Mouse (Mus musculus) cerebellum, adult 8-10 months (tissue): ENCODE measurements around the gene Hoxd12.

Experiments used
- DNase-seq: peaks from one replicate; pipeline ENCODE4 v3.0.0; 2022

Hoxd12 gene

DNA sequence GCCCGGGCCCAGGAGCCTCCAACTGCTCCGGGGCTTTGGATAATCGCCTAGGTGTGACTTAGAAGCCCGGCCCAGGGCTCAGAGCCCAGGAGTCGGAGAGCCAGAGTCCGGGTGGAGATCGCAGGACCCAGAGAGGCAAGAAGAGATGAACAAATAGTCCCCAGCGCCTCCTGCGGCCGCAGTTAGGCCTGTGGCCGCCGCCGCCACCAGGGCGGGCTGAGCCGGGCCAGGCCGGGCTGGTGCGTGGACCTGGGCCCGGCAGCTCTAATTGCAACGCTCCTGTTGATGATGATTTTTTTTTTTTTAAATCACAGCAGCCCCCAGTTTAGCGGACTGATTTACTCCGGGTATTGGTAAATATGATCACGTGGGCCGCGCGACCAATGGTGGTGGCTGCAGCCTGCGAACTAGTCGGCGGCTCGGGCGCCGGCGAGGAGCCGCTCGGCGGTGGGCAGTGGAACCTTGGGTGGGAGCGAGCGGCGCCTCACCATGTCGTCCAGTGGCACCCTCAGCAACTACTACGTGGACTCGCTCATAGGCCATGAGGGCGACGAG is 22.8 kb downstream of the Hoxd12 start, which contains the start of gene Hoxd9:
Gene Hoxd9 (plus strand): TSS at position 161 of the 555 bp plus-strand sequence.
- no peak for DNase-seq

DNA sequence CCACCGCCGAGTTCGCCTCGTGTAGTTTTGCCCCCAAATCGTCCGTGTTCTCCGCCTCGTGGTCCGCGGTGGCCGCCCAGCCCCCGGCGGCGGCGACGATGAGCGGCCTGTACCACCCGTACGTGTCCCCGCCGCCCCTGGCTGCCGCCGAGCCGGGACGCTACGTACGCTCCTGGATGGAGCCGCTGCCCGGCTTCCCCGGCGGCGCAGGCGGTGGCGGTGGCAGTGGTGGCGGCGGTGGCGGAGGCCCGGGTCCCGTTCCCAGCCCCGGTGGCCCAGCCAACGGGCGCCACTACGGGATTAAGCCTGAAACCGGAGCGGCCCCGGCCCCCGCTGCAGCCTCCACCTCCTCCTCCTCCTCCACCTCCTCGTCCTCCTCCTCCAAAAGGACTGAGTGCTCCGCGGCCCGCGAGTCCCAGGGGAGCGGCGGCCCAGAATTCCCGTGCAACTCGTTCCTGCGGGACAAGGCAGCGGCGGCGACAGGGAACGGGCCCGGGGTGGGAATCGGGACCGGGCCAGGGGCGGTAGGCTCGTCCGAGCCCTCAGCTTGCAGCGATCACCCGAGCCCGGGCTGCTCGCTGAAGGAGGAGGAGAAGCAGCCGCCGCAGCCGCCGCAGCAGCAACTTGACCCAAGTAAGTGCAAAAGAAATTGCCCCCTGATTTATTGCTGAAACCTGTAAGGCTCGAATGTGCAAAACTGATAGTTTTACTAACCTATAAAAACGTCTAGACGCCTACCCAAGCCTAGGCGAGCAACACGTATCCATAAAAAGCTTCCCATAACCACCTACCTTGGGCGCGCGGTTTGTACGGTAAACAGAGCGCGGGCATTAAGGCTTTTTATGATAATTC is 23.6 kb downstream of the Hoxd12 start:
- no peak for DNase-seq

DNA sequence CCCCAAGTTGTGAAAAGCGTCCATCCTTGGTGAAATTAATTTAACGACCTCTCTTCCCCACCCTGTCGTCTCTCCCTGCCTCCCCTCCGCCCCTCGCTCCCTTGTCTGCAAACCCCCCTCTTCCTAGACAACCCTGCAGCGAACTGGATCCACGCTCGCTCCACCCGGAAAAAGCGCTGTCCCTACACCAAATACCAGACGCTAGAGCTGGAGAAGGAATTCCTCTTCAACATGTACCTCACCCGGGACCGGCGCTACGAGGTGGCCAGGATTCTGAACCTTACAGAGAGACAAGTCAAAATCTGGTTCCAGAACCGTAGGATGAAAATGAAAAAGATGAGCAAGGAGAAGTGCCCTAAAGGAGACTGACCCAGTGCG is 24.2 kb downstream of the Hoxd12 start:
- DNase-seq = no peak

DNA sequence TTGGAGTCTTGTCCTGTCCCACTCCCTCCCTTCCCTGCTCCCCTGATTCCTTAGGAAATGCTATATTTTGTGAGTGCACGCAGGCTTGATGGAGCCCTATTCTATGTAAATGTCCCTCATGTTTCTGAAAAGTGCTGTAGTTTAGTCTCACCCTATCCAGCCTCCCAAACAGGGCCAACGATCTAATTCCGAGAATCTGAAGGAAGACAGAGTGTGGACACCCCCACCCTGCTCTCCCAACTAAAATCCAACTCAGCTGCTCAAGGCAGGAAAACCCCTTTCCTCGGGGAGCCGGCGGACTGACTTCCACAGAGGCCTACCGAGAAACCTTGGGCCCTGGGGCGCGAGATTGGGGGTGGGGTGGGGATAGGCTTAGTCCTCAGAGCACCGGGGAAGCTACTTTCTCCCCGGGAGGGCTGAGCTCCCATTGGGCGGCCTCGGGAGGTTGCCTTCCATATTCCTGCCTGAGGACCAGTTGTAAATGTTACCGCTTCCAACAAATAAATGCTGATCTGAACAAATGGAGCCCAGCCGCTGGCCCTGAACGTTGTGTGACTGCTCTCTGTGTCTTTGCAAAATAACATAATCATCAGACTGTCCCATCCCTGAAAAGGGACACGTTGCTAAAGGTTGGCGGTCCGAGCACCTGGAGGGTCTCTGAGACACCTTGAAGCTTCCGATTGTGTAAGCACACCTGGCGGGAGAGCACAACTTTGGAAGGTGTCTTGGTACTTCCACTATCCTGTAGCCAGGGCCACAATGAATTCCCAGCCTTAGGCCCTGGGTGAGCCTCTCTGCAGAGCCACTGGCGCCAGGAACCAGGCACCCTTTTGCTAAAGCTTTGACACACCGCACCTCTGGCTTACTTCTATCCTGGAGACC is 25.1 kb downstream of the Hoxd12 start:
- no peak for DNase-seq

DNA sequence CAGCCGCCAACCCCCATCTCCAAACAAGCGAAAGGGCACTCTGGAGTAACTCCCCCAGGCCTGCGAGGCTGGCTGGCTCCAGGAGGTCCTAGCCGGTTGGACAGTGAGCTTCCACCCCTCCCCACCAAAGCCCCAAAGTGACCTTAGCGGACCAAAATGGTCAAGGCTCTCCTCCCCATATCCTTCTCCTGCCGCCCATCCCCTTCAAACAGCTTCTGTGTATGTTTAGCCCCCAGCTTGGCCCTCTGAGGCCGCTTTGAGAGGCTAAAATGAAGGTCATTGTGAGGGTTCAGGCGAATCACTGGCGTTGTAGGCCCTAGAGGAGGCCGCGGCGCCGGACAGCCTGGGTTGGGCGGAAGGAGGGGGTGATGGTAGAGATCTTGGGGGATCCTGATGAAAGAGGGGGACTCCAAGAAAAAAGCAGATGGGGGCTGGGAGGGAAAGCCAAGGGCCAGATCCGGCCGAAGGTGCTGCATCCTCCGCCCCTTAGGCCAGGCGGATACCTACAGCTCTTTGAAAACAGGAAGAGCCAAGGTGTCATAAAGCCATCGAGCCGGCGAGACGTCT is 25.8 kb downstream of the Hoxd12 start:
- DNase-seq = no peak

DNA sequence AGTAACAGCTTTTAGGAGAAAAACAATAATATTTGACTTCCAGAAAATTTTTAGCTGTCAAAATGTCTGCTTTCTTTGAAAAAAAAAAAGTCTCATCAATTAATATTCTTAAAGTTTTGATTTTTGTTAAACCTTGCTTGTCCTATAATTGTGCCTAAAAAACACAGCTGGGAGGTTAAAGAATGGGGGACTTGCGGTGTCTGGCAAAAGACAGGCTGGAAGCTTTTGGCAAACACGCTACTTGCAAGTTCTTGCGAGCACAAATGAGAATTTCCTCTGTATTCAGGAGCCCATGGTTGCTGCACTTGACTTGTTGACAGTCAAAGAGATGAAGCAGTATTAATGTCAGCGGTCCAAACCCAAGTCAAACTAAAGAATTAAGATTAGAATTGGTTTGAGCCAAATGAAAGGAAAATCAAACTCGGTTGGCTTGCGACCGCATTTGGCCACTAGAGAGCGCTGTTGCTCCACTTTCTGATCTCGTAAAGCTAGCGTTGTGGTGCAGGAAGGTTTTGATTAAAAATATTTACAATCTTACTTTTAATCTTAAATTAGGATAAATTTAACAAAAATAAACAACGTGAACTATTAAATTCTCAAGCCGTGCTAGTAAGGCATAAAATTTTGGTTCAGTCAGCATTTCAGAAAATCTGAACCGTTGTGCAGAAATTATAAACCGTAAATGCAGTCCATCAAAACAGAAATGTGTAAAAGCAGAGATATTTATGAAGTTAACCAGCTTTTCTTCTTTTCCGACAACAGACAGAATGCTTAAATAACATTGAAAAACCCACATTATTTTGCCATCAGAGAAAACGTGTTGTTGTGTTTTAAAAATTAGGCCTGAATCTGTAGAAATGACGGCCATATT is 27.4 kb downstream of the Hoxd12 start:
- DNase-seq = peak; percentile 56

DNA sequence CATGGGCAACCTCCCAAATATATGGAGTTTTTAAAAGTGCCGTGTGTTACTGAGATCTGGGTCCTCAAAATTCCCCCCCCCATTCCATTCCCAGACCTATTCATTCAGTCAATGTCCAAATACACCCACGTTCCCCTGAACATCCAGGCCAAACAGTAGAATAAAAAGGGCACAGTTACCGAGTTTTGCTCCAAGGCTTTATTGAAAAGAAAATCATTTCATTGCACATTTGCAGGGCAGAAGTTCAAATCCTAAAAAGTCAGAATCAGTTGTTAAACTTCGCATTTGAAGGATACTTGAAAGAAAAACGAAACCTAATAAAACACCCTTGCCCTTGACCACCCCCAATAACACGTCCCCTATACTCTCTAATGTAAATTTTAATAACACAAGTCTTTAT is 28.0 kb downstream of the Hoxd12 start:
- DNase-seq = no peak

DNA sequence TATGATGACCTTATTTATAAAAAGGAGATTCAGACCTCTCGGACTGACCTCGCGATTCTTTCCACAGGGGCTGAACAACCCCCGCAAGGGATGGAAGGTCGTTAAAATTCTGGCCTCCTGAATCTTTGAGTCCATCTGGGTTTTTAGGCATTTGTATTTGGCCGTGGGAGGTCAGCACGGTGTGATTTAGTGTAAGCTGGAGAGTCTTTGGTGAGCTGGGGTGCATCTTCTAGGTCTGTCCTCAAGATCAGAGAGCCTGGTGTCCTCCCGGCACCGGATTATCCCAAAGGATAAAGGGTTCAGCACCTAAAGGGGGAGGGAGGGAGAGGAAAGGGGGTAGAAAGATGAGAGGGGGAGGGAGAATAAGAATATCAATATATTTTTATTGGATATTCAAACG is 28.5 kb downstream of the Hoxd12 start:
- no peak for DNase-seq

DNA sequence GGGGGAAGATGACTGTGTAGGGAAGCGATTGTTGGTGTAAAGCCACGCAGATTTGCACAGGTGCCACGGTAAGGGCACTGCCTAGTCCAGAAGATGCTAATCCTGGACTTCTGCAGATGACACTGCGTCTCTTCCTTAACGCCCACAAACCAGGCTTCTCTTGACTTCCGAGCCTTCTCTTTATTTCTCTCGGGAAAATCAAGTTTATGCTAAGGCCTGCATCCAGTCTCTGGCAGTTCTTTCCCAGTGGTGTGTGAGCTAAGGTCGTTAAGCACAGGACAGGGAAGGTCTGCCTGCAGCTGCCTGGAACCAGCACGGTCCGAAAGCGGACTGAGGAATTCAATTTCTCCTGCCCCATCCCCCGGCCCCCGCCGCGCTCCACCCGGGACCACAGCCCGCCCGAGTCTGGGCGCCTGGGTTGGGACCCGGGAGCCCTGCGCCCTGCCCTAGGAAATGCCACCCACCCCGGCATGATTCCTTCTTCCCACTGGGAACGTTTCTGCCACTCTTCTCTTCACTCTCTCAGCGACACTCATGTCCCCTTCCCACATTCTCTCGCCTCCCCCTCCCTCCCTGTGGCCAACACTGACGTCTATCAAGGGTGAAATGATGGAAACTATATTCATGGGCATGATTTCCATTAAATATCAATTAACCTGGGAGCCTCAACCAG is 29.0 kb downstream of the Hoxd12 start:
- DNase-seq = no peak

DNA sequence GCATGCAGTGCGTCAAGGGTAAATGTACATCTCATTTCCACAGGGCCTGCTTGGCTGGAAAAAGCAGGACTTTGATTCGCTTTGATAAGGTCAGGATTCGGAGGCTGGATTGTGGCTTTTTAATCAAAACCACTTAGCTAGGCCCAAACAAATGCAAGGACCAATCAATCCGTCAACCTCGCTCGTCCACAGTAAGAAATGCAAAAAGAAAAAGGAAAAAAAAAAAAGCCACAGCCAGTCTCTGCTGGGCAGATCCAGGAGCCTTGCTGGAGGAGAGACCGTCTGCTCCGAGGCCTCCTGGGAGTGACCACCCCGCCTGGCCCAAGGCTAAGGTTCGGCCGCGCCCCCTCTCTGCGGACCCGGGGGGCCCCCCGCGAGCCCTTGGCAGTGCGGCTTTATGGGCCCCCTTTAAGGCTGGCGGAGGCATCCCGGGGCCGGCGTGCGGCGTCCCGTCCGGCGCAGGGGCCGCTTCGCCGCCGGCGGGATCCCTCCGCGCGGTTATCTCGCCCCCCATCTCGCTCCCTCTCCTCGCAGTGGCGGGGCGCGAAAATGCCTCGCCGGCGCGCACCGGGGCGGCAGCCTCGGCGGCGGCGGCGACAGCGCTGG is 29.7 kb downstream of the Hoxd12 start, which contains the start of gene Hoxd8:
Gene Hoxd8 (plus strand): TSS at position 223 of the 606 bp plus-strand sequence.
- DNase-seq = no peak

DNA sequence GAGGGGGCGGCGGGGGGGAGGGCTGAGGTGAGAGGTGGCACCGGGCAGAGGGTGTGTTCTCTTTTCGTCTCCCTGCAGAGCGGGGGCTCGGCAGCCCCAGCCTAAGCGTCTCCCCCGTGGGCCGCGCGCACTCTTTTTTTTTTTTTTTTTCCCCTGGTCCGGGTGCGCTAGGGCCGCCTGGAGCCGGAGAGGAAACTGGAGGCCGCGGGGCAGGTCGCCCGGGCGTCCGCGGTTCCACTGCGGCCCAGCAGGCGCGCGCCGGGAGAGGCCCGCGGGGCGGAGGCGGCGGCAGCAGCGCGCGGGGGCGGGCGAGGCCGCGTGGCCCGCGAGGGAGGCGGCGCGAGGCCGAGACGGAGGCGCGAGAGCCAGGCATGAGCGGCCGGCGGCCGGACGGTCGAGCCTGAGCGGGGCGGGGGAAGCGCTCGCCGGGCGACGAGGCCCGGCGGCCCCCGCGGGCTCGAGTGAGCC is 30.2 kb downstream of the Hoxd12 start:
- DNase-seq = no peak

DNA sequence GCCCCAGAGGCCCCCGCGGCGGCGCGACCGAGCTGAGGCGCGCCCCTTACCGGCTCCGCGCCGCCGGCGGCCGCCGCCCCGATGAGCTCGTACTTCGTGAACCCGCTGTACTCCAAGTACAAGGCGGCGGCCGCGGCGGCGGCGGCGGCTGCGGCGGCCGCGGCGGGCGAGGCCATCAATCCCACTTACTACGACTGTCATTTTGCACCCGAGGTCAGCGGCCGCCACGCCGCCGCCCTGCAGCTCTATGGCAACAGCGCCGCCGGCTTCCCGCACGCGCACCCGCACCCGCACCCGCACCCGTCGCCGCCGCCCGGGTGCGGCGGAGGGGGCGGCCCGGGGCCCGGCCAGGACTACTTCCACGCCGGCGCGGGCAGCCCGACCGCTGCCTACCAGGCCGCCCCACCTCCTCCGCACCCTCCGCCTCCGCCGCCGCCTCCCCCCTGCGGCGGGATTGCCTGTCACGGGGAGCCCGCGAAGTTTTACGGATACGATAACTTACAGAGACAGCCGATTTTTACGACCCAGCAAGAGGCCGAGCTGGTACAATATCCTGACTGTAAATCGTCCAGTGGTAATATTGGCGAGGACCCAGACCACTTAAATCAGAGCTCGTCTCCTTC is 30.8 kb downstream of the Hoxd12 start:
- DNase-seq = no peak

DNA sequence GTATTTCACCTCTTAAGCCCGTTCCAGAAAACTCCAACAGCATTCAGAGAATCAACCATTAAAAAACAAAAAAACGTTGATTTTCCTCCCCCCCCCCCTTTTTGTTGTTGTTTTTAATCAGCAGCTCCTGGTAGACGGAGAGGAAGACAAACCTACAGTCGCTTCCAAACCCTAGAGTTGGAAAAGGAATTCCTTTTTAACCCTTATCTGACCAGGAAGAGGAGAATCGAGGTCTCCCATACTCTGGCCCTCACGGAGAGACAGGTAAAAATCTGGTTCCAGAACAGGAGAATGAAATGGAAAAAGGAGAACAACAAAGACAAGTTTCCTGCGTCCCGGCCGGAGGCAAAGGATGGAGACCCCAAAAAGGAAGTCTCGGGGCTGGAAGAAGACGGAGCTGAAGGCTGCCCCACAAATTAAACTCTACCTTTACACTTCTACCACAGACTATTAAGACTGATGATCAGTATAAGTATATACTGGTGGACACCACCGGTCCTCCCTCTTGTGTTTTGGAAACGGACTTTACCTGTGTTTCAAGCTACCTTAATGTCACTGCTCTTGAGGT is 31.7 kb downstream of the Hoxd12 start:
- no peak for DNase-seq

DNA sequence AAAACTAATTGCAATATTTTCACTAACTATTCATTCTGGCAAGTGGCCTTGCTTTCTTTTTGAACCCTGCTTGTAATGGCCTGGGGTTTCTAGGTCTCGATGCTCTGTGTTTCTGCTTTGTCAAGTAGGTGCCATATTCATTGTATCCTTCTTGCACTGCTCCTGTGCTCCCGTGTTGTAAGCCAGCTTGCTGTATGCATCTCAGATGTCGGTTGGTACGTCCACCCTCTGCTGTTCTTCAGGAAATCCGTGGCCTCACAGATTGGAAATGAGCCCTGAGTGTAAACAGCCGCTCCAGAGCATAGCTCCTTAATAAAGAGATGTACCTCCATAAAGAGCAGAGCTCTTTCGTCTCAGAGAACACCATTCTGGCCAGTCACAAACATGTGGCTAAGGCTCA is 32.8 kb downstream of the Hoxd12 start:
- no peak for DNase-seq

DNA sequence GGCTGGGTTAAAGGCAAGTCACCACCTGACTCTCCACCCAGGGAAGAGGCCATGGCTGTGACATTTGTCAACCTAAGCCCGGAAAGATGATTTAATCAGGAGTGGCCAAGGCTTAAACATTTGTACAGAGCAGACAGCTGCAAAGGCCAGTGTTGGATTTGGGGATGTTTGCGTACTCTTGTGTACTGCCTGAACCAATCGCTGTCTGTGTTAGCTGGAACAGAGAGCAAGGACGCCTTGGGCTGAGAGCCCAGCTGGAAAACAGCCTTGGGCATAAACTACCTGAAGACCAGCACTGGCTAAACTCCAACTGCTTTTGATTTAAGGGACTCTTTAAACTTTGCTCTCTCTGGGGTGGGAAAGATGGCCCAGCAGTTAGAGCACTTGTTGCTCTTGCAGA is 33.9 kb downstream of the Hoxd12 start:
- DNase-seq = no peak

DNA sequence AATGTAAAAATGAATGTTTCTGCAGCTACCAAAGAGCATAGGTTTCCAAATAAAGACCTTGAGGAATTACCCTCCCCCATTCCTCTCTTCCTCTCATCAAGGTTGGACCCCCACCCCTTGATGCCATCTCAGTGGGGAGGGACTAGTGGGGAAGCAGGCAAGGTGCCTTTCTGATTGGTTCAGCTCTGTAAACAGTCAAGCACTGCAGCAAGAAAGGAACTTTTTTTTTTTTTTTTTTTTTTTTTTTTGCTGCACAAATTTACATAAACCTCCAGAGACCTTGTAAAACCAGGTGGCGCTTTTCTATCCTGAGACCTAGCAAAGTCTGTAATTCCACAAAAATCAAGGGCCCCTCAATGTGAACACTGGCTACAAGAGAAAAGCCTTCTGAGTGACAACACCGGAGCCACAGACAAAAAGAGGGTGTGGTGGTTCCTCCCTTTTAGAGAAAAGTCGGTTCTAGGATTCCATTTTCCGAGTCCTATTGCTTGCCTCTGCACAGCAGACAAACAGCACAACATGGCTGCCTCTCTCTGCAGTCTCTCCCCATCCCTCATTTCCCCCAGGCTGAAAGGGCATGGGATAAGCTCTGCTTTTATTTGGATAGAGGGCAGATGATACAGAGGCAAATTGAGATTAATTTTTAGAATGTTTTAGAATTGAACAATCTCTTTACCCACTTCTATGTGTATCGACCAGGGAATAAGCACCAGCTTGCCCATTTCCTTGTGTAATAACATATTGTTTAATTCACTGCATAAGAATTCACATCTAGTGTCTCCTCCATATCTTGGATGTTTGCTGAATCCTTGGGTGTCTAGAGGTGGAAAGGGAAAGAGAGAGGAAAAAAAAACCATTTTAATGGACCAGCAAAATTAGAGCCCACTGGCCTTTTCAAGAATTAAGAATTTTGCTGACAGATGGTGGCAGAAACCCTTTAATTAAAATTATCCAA is 34.9 kb downstream of the Hoxd12 start:
- DNase-seq = no peak

DNA sequence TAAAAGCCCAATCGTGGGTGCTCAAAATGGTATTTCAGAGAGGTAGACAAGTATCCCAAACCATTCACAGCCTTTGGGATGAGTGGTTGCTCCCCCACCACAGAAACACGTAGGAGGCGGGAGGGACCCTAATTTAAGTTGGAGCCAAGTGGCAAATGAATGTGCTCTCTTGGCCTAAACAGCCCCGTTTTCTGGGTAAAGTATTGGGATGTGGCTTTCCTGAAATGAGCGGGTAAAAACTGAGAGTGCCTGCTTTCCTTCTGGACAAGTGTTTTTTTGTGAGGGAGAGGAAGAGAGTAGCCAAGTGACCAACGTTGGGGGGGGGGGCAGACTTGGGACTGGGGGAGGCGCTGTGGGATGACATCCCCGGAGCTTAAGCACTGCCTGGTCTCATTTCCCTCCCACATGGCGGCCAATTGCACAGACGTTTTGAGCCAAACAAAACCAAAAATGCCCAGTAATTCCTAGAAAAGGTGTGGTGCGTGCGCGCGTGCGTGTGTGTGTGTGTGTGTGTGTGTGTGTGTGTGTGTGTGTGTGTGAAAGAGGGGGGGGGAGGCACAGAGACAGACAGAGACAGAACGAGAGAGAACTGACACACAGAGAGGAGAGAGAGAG is 36.2 kb downstream of the Hoxd12 start:
- no peak for DNase-seq
